Mouse (Mus musculus) CD8-positive naive resting alpha-beta T cell, adult 57 days (primary cell): ENCODE data around the gene Gas1. TPM values are rescaled to one million over a fixed set of nuclear protein-coding genes. Genes with fewer than 3 reads are reported as not detected.

Source experiments
- total RNA-seq: library from RNA; stranded (reverse); gene quantifications from one replicate; pipeline ENCODE4 v1.2.4, GENCODE M21; 2023

Gene Gas1
- total RNA-seq: not detected

DNA sequence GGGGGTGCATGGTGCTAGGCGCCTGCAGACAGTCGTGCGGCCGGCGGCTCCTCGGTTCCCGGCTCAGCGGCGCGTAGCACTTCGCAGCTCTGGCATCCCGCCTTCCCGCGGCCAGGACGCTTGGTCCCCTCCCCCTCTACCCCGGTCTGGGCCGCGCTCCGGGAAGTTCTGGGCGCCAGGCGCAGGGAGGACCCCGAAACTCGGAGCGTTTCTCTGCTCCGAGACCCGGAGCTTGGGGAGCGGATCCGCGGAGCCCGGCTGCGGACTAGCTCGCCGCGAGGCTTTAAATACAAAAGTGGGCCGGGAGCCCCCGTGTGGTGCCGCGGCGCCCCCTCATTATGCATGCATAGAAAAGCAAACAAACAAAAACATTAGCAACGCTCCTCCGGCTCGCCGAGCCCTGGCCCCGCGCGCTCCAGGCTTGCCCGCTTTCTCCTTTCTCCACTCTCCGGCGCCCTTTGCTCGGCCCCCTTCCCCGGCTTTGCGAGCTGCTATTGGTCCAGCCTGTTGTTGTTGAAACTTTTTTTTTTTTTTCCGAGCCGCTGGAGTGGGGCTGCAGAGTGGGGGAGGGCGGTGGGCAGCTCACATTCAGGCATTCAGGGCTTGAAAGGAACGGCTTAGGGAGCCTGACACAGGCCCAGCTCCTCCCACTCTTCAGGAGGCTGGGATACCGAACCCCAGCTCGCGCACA is at the start of gene Gas1:
TSS of gene Gas1 (minus strand) at position 260 of the 691 bp plus-strand sequence.

